Mouse (Mus musculus) liver, embryonic 14.5 days (tissue): ENCODE results near the gene Atp6v1d.

Source experiments
- CTCF ChIP-seq: IDR thresholded peaks from 2 replicates; pipeline ENCODE4 v1.5.1; 2016; ENCODE audit warnings: antibody characterized with exemption, low read depth, control low read depth
- EP300 ChIP-seq: IDR thresholded peaks from 2 replicates; pipeline ENCODE4 v1.6.1; 2016; ENCODE audit warnings: antibody characterized with exemption, low read depth

DNA sequence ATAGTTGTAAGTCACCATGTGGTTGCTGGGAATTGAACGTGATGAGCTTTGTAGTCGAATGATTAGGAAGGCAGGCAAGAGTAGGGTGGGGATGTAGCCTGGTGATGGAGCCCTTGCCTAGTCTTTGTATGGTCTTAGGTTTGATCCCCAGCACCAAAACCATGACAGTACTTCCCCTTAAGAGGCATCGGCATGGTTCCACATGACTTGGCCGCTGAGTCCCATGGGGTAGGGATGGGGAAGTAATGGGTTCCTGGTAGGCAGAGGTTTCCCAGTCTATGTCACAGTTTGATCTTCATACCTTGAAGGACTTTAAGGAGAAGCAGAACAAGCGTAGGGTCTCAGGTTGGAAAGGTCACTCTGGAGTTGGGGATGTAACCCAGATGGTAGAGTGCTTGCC lies 40.0 kb upstream of the Atp6v1d start:
- no peak for TF ChIP-seq CTCF
- no peak for TF ChIP-seq EP300
